Mouse (Mus musculus): ENCODE measurements at regions not wholly inside any gene's neighbourhood (a gene's known extent, or its start where the extent isn't known, plus 50 kb on each side); places are given as distances from the start of the nearest gene placed in this dataset.
A peak's percentile ranks its signal among the peaks of the same experiment; 100 is the strongest.

DNA sequence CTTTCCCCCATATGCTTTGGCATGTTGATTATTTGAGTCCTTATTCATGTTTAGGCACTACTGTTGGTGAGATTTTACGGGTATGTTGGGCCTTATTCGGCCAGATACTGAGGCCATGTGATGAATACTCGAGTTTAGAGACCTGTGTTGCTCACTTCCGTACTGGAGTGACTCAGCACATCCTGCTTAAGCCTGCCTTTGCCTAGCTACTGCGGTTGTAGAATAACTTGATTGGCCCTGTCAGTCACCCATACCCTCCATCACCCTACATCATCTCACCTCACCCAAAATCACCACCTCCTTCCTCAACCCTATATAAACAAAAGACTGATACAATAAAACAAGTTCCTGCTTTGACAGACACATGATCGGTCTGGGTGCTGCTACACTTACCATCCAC lies 187.2 kb downstream of the Ifng start:
- no peak for DNase-seq (ENCODE audit: low spot score)
- WGBS = 89% methylated on average over 6 of the region's 6 CpGs

DNA sequence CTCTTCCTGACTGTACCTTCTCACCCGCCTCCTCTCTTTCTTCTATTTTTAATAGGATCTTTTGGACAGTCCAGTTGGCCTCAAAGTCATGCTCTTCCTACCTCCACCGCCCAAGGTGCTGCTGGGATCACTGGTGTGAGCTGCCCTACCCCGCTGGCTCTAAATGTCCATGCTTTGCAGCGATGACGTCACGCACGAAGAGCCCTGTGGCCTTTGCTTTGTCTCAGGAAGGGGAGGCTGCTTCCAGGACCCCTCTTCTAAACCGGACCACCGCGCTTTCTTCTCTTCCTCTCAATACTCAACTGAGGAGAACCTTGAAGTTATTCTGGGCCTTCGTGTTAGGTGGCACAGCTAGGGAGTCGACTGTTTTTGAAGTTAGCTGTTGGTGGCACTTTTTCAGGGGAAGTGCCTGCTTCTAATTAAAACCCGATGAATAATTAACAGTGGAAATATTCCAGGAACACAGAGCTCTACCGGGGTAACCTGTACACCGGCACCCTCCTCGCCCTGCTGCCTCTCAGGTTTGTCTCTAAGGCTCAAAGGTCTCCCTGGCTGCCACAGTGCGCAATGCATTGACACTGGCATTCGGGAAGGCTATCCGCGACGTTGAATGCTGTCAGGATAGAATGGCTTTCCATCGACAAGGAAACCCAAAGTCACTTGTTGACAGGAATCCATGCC lies 188.7 kb downstream of the Ifng start:
- DNase-seq (ENCODE audit: low spot score) (no peak), ATAC-seq (ENCODE audit: low FRiP score) (no peak)
- no peaks in the 10 kb centered on the region for H3K9me3 ChIP-seq (ENCODE audit: control insufficient read depth, low read length)
- WGBS = 92% methylated on average over 22 of the region's 22 CpGs
- H3K27me3 ChIP-seq (ENCODE audit: control insufficient read depth, insufficient read depth, low read length) = no peaks in the 10 kb centered on the region
- no peaks in the 10 kb centered on the region for H3K36me3 ChIP-seq (ENCODE audit: control insufficient read depth, insufficient read depth, low read length)
- no peak overlapping the region for H3K4me2 ChIP-seq (replicated peaks; ENCODE audit: low read depth, low read length)
- H3K9ac ChIP-seq (ENCODE audit: low read depth, low read length) = no peak overlapping the region
- H3K4me1 ChIP-seq (replicated peaks; ENCODE audit: control insufficient read depth, insufficient read depth, low read length) = no peaks in the 10 kb centered on the region
- H3K4me3 ChIP-seq (ENCODE audit: low read depth, low read length) = no peak overlapping the region
- no peak overlapping the region for H3K27ac ChIP-seq (ENCODE audit: low read depth, low read length)

More for the DNA sequence above, 187.2 kb downstream of the Ifng start:
- H3K4me2 ChIP-seq (replicated peaks; ENCODE audit: low read depth, low read length) = no peak overlapping the region
- H3K4me3 ChIP-seq (ENCODE audit: low read depth, low read length) = no peak overlapping the region
- H3K4me1 ChIP-seq (replicated peaks; ENCODE audit: control insufficient read depth, insufficient read depth, low read length) = no peaks in the 10 kb centered on the region
- no peak overlapping the region for H3K27ac ChIP-seq (ENCODE audit: low read depth, low read length)
- no peaks in the 10 kb centered on the region for H3K9me3 ChIP-seq (ENCODE audit: control insufficient read depth, low read length)
- H3K27me3 ChIP-seq (ENCODE audit: control insufficient read depth, insufficient read depth, low read length) = no peaks in the 10 kb centered on the region
- no peak overlapping the region for H3K9ac ChIP-seq (ENCODE audit: low read depth, low read length)
- ATAC-seq (ENCODE audit: low FRiP score) = no peak
- H3K36me3 ChIP-seq (ENCODE audit: control insufficient read depth, insufficient read depth, low read length) = no peaks in the 10 kb centered on the region

DNA sequence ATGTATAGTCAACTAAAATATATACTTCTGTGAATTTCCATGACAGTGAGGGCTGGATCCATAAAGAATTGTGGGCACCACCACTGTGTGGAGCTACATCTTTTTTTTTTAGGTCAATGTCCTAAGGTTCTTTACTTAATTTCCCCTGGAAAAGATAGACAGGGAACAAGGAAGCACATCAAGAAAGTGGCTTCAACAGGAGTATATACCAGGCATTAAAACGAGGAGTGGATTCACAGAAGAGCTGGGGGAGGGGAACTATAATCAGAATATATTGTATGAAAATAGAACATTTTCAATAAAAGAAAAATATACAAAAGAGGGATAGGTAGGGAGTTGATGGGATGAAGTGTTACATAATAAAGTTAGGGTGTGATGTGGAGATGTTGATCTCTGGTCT lies 190.9 kb downstream of the Ifng start:
- H3K27ac ChIP-seq (ENCODE audit: low read depth, low read length) = no peak overlapping the region
- 90% methylated on average over 1 of the region's 1 CpGs for WGBS
- H3K9ac ChIP-seq (ENCODE audit: low read depth, low read length) = no peak overlapping the region
- H3K9me3 ChIP-seq (ENCODE audit: control insufficient read depth, low read length) = no peaks in the 10 kb centered on the region
- no peak for ATAC-seq (ENCODE audit: low FRiP score)
- H3K4me2 ChIP-seq (replicated peaks; ENCODE audit: low read depth, low read length) = no peak overlapping the region
- H3K4me1 ChIP-seq (replicated peaks; ENCODE audit: control insufficient read depth, insufficient read depth, low read length) = no peaks in the 10 kb centered on the region
- no peaks in the 10 kb centered on the region for H3K36me3 ChIP-seq (ENCODE audit: control insufficient read depth, insufficient read depth, low read length)
- DNase-seq (ENCODE audit: low spot score) = no peak
- H3K27me3 ChIP-seq (ENCODE audit: control insufficient read depth, insufficient read depth, low read length) = no peaks in the 10 kb centered on the region
- H3K4me3 ChIP-seq (ENCODE audit: low read depth, low read length) = no peak overlapping the region

DNA sequence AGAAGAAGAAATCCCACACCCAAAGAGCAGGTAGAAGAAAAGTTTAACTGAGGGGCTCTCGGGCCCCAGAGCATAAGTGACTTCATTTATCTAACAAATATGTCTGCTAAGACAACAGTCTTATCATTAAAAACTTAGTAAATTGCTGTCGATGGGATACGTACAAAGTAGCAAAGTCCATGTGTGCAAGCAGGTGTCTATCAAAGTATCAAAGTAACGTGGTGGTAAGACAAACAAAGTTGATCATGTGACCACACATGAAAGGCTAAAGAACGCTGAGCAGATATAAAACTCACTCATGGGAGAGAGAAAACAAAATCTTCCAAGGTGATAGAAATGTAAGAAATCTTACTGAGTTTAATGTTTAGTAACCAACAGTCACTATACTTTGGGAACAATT lies 191.3 kb downstream of the Ifng start:
- ATAC-seq (ENCODE audit: low FRiP score) (no peak), DNase-seq (ENCODE audit: low spot score) (no peak)
- Histone ChIP-seq H3K9ac (ENCODE audit: low read depth, low read length) (no peak overlapping the region), H3K36me3 (ENCODE audit: control insufficient read depth, insufficient read depth, low read length) (no peaks in the 10 kb centered on the region), H3K9me3 (ENCODE audit: control insufficient read depth, low read length) (no peaks in the 10 kb centered on the region), H3K27me3 (ENCODE audit: control insufficient read depth, insufficient read depth, low read length) (no peaks in the 10 kb centered on the region), H3K4me2 (replicated peaks; ENCODE audit: low read depth, low read length) (no peak overlapping the region), H3K4me3 (ENCODE audit: low read depth, low read length) (no peak overlapping the region), H3K27ac (ENCODE audit: low read depth, low read length) (no peak overlapping the region), H3K4me1 (replicated peaks; ENCODE audit: control insufficient read depth, insufficient read depth, low read length) (no peaks in the 10 kb centered on the region)
- 91% methylated on average over 5 of the region's 5 CpGs for WGBS

DNA sequence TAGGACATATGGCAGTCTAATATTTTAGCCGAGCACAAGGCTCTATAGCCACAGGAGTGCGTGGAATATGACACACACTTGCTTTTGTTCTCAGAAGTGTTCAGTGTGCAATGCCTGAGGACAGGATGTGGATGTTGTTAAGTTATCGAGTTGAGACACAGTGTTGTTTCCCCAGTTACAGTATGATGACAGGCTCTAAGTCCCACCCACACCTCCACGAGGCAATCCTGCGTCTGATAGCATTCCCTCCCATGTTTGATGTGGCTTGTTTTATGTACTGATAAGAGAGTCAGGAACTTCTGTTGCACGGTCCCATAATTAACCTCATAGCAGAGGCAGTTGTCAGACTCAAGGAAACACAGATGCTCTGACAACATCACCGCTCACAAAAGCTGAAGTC lies 192.6 kb downstream of the Ifng start:
- no peak overlapping the region for H3K9ac ChIP-seq (ENCODE audit: low read depth, low read length)
- 81% methylated on average over 7 of the region's 7 CpGs for WGBS
- H3K27ac ChIP-seq (ENCODE audit: low read depth, low read length) = no peak overlapping the region
- no peaks in the 10 kb centered on the region for H3K27me3 ChIP-seq (ENCODE audit: control insufficient read depth, insufficient read depth, low read length)
- no peaks in the 10 kb centered on the region for H3K4me1 ChIP-seq (replicated peaks; ENCODE audit: control insufficient read depth, insufficient read depth, low read length)
- ATAC-seq (ENCODE audit: low FRiP score) = no peak
- no peak overlapping the region for H3K4me2 ChIP-seq (replicated peaks; ENCODE audit: low read depth, low read length)
- no peaks in the 10 kb centered on the region for H3K36me3 ChIP-seq (ENCODE audit: control insufficient read depth, insufficient read depth, low read length)
- no peak overlapping the region for H3K4me3 ChIP-seq (ENCODE audit: low read depth, low read length)
- no peaks in the 10 kb centered on the region for H3K9me3 ChIP-seq (ENCODE audit: control insufficient read depth, low read length)
- no peak for DNase-seq (ENCODE audit: low spot score)

DNA sequence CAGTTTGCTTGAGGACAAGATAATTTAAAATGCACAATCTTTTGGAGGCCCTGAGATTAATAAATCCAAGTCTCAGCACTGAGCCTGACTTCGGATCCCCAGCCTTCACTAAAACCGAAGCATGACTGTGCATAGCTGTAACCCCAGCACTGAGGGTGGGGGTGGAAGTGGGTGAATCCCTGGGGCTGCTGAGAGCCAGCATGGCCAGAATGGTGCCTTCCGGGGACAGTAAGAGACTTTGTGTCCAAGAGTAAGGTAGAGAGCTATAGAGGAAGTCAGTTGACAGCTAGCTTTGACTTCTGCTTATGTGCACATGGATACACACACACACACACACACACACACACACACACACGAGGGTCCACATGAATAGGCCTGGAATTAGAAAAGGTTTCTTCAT lies 198.3 kb downstream of the Ifng start:
- Histone ChIP-seq H3K27ac (ENCODE audit: low read depth, low read length) (no peak overlapping the region), H3K9me3 (ENCODE audit: control insufficient read depth, low read length) (no peaks in the 10 kb centered on the region), H3K27me3 (ENCODE audit: control insufficient read depth, insufficient read depth, low read length) (no peaks in the 10 kb centered on the region), H3K4me2 (replicated peaks; ENCODE audit: low read depth, low read length) (no peak overlapping the region), H3K36me3 (ENCODE audit: control insufficient read depth, insufficient read depth, low read length) (no peaks in the 10 kb centered on the region), H3K4me1 (replicated peaks; ENCODE audit: control insufficient read depth, insufficient read depth, low read length) (0 out of 2 replicates have a peak, but pooled peaks cover 2% of the 10 kb centered on the region), H3K9ac (ENCODE audit: low read depth, low read length) (no peak overlapping the region), H3K4me3 (ENCODE audit: low read depth, low read length) (no peak overlapping the region)
- WGBS = 83% methylated on average over 4 of the region's 4 CpGs
- ATAC-seq (ENCODE audit: low FRiP score) (no peak), DNase-seq (ENCODE audit: low spot score) (no peak)

DNA sequence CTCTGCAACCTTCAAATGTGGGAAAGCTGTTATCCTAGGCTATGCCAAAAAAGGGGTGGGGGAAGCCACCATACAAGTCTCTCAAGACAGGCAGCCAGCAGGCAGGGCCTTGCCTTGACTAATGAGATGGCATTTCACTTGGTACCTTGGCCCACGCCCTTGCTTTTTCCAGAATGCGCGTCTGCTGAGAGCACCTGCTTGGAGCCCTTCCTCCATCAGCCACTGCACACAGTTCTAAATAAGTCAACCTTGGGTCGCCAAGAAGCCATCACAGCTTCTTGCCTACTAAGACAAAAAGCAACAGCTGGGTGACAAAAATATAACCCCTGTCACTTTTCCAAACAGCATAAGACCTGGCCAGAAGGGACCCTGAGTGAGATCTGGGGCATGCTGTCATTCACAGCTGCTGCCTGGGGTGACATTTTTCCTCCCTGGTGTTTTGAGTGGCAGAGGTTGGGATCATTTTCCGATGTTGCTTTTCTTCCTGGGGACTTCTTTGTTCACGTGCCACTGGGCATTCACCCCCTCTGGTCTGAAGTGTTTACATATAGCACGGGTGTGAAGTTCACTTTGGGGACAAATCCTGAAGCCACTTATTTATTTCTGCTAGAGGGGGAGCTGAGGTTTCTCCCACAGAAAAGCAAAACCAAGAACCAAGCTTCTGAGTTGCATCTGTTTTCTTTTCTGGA lies 199.4 kb downstream of the Ifng start:
- no peak overlapping the region for H3K9ac ChIP-seq (ENCODE audit: low read depth, low read length)
- no peaks in the 10 kb centered on the region for H3K9me3 ChIP-seq (ENCODE audit: control insufficient read depth, low read length)
- no peak overlapping the region for H3K4me3 ChIP-seq (ENCODE audit: low read depth, low read length)
- H3K36me3 ChIP-seq (ENCODE audit: control insufficient read depth, insufficient read depth, low read length) = no peaks in the 10 kb centered on the region
- 52% methylated on average over 7 of the region's 7 CpGs for WGBS
- 0 out of 2 replicates have a peak, but pooled peaks cover 2% of the 10 kb centered on the region for H3K4me1 ChIP-seq (replicated peaks; ENCODE audit: control insufficient read depth, insufficient read depth, low read length)
- H3K4me2 ChIP-seq (replicated peaks; ENCODE audit: low read depth, low read length) = no peak overlapping the region
- ATAC-seq (ENCODE audit: low FRiP score) (0 out of 2 replicates have a peak, but pooled peaks have one; percentile 23), DNase-seq (ENCODE audit: low spot score) (peak; percentile 11)
- peak overlapping the region; percentile 44; the same call in 1 of the 2 replicates for H3K27ac ChIP-seq (ENCODE audit: low read depth, low read length)
- no peaks in the 10 kb centered on the region for H3K27me3 ChIP-seq (ENCODE audit: control insufficient read depth, insufficient read depth, low read length)

DNA sequence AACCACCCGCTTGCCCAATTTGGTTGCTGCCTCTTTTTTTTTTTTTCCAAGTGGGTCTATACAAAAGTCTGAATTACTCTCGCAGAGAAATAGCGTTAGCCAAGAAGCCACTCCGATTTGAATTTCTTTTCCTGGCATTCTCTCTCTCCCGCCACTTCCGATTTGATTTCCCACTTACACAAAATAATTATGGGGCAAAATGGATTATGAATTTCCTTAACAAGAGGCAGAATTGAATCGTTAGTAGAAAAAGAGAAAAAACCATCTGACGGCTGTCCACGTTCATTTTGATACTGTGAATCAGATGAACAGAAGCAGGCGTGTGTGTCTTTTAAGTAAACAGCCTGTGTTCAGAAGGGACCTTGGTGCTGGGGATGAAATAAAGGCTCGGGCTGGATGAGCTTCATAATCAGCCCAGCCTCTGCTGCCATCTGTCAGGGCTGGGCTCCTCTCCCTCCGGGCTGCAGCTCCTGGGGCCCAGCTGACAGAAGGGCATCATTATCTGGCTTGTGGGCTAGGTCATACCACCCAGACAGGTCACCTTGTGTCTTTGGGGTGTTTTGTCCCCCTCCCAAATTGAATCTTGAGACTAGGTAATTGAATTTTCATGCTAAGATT lies 200.1 kb downstream of the Ifng start:
- no peak overlapping the region for H3K4me3 ChIP-seq (ENCODE audit: low read depth, low read length)
- no peak overlapping the region for H3K9ac ChIP-seq (ENCODE audit: low read depth, low read length)
- H3K27ac ChIP-seq (ENCODE audit: low read depth, low read length) = peak overlapping the region; percentile 44; the same call in 1 of the 2 replicates
- 54% methylated on average over 12 of the region's 12 CpGs for WGBS
- H3K36me3 ChIP-seq (ENCODE audit: control insufficient read depth, insufficient read depth, low read length) = no peaks in the 10 kb centered on the region
- 0 out of 2 replicates have a peak, but pooled peaks cover 2% of the 10 kb centered on the region for H3K4me1 ChIP-seq (replicated peaks; ENCODE audit: control insufficient read depth, insufficient read depth, low read length)
- no peaks in the 10 kb centered on the region for H3K27me3 ChIP-seq (ENCODE audit: control insufficient read depth, insufficient read depth, low read length)
- peak; percentile 52 for DNase-seq (ENCODE audit: low spot score)
- peak; percentile 84 for ATAC-seq (ENCODE audit: low FRiP score)
- H3K9me3 ChIP-seq (ENCODE audit: control insufficient read depth, low read length) = no peaks in the 10 kb centered on the region
- H3K4me2 ChIP-seq (replicated peaks; ENCODE audit: low read depth, low read length) = no peak overlapping the region
